Mouse (Mus musculus): ENCODE data around the gene Retreg3. TPM values are rescaled to one million over a fixed set of nuclear protein-coding genes. Genes with fewer than 3 reads are reported as not detected.

Retreg3 gene
- total RNA-seq, 2 experiments from 2014 or later = 55.0 to 56.6 TPM

GRCm38 (mm10) chr11:101087682-101088055 is 32.0 kb downstream of the Retreg3 start:
- Histone ChIP-seq H3K27ac (peak overlapping the region; percentile 91), H3K4me3 (peak overlapping the region; percentile 73)
- no peak for DNase-seq (ENCODE audit: low spot score in 2 of 2)
- no peak for TF ChIP-seq CTCF (conservative IDR thresholded peaks at IDR 0.05)

GRCm38 (mm10) chr11:101086756-101087681 is 32.7 kb downstream of the Retreg3 start, which contains the start of gene Mlx:
Mlx (plus strand) TSS chr11:101087277.
- TF ChIP-seq CTCF (conservative IDR thresholded peaks at IDR 0.05) = no peak
- DNase-seq (ENCODE audit: low spot score in 2 of 2) = peak; percentile 86 to 93
- Histone ChIP-seq H3K27ac (peak within 1 kb of the TSS; percentile 91), H3K4me3 (peak within 1 kb of the TSS; percentile 73)

GRCm38 (mm10) chr11:101086323-101086674 is 33.4 kb downstream of the Retreg3 start:
- TF ChIP-seq CTCF (conservative IDR thresholded peaks at IDR 0.05) = no peak
- peak overlapping the region; percentile 73 for H3K4me3 ChIP-seq
- no peak for DNase-seq (ENCODE audit: low spot score in 2 of 2)
- H3K27ac ChIP-seq = peak overlapping the region; percentile 91

GRCm38 (mm10) chr11:101085617-101086322 is 33.9 kb downstream of the Retreg3 start:
- no peak for TF ChIP-seq CTCF (conservative IDR thresholded peaks at IDR 0.05)
- Histone ChIP-seq H3K4me3 (no peak overlapping the region), H3K27ac (peak overlapping the region; percentile 91; the same call in 1 of the 2 replicates)
- no peak for DNase-seq (ENCODE audit: low spot score in 2 of 2)

- no peak overlapping the region for H3K4me3 ChIP-seq
- no peak overlapping the region for H3K27ac ChIP-seq
- TF ChIP-seq CTCF (conservative IDR thresholded peaks at IDR 0.05) = no peak
- DNase-seq (ENCODE audit: low spot score in 2 of 2) = no peak
Measured at GRCm38 (mm10) chr11:101084811-101085210, 34.9 kb downstream of the Retreg3 start.

GRCm38 (mm10) chr11:101084246-101084645 is 35.4 kb downstream of the Retreg3 start:
- TF ChIP-seq CTCF (conservative IDR thresholded peaks at IDR 0.05) = no peak
- H3K4me3 ChIP-seq = no peak overlapping the region
- H3K27ac ChIP-seq = no peak overlapping the region
- DNase-seq (ENCODE audit: low spot score in 2 of 2) = no peak

GRCm38 (mm10) chr11:101083083-101083697 is 36.5 kb downstream of the Retreg3 start:
- no peak for TF ChIP-seq CTCF (conservative IDR thresholded peaks at IDR 0.05)
- Histone ChIP-seq H3K27ac (peak overlapping the region; percentile 94), H3K4me3 (peak overlapping the region; percentile 92)
- DNase-seq (ENCODE audit: low spot score in 2 of 2) = no peak

GRCm38 (mm10) chr11:101082208-101083082 is 37.2 kb downstream of the Retreg3 start, which contains the start of gene Coasy:
Coasy (plus strand) TSS chr11:101082565.
- Histone ChIP-seq H3K27ac (peak within 1 kb of the TSS; percentile 94), H3K4me3 (peak within 1 kb of the TSS; percentile 92)
- peak; percentile 89 to 93 for DNase-seq (ENCODE audit: low spot score in 2 of 2)
- TF ChIP-seq CTCF (conservative IDR thresholded peaks at IDR 0.05) = peak; percentile 76

GRCm38 (mm10) chr11:101081659-101082058 is 38.0 kb downstream of the Retreg3 start:
- no peak for DNase-seq (ENCODE audit: low spot score in 2 of 2)
- H3K27ac ChIP-seq = peak overlapping the region; percentile 94
- TF ChIP-seq CTCF (conservative IDR thresholded peaks at IDR 0.05) = no peak
- peak overlapping the region; percentile 92 for H3K4me3 ChIP-seq

GRCm38 (mm10) chr11:101080421-101080820 is 39.3 kb downstream of the Retreg3 start:
- TF ChIP-seq CTCF (conservative IDR thresholded peaks at IDR 0.05) = no peak
- Histone ChIP-seq H3K27ac (no peak overlapping the region), H3K4me3 (no peak overlapping the region)
- no peak for DNase-seq (ENCODE audit: low spot score in 2 of 2)

GRCm38 (mm10) chr11:101079746-101080145 is 39.9 kb downstream of the Retreg3 start:
- no peak for DNase-seq (ENCODE audit: low spot score in 2 of 2)
- peak overlapping the region; percentile 15; the same call in 1 of the 2 replicates for H3K4me3 ChIP-seq
- TF ChIP-seq CTCF (conservative IDR thresholded peaks at IDR 0.05) = no peak
- no peak overlapping the region for H3K27ac ChIP-seq

GRCm38 (mm10) chr11:101078121-101078520 is 41.6 kb downstream of the Retreg3 start, which contains the start of gene Hsd17b1:
Hsd17b1 (plus strand) TSS chr11:101078411.
- H3K27ac ChIP-seq = no peak within 1 kb of the TSS
- no peak for TF ChIP-seq CTCF (conservative IDR thresholded peaks at IDR 0.05)

More at GRCm38 (mm10) chr11:101078121-101078520, 41.6 kb downstream of the Retreg3 start, which contains the start of gene Hsd17b1:
- DNase-seq (ENCODE audit: low spot score in 2 of 2) = no peak
- no peak within 1 kb of the TSS for H3K4me3 ChIP-seq

All from layer of hippocampus, adult 2 months (tissue).